Mouse (Mus musculus): ENCODE data around the gene Gpsm1. TPM values are rescaled to one million over a fixed set of nuclear protein-coding genes. Genes with fewer than 3 reads are reported as not detected.

Gene Gpsm1
- polyA plus RNA-seq, 1 experiment from 2014 or later, result 74.1 TPM

DNA sequence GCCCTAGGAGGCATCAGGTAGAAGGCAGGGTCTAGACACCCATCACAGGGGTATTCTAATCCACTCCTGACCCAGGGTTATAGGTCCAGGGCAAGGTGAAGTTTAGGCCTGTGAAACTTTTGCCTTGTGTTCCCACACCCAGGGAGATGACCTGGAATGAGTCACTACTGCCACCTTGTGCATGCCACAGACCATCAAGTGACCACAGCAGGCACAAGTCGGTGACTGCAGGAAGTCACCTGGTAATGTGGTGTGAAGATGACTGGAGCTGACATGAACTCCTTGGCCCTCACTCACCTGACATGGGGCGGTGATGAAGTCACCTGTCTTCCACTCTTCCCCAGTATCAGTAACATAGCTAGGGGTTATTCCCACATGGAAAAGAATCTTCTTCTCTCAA lies 2.5 kb upstream of the Gpsm1 start:
- Histone ChIP-seq H3K27ac (no peak overlapping the region), H3K4me2 (no peak overlapping the region), H3K9ac (replicated peaks) (no peak overlapping the region), H3K36me3 (no peaks in the 10 kb centered on the region), H3K4me1 (replicated peaks) (peaks cover 68% of the 10 kb centered on the region), H3K9me3 (no peaks in the 10 kb centered on the region), H3K27me3 (no peaks in the 10 kb centered on the region), H3K4me3 (replicated peaks) (no peak overlapping the region)
- ATAC-seq (ENCODE audit: insufficient number of reproducible peaks, insufficient read depth, low FRiP score, low TSS enrichment, low read depth), result no peak
- WGBS, result 58% methylated on average over 2 of the region's 2 CpGs

- H3K4me3 ChIP-seq (replicated peaks), result no peak overlapping the region
- no peak overlapping the region for H3K4me2 ChIP-seq
- 93% methylated on average over 1 of the region's 1 CpGs for WGBS
- H3K4me1 ChIP-seq (replicated peaks), result peaks cover 73% of the 10 kb centered on the region
- no peaks in the 10 kb centered on the region for H3K9me3 ChIP-seq
- no peaks in the 10 kb centered on the region for H3K27me3 ChIP-seq
- peak overlapping the region; percentile 97 for H3K27ac ChIP-seq
- no peak for ATAC-seq (ENCODE audit: insufficient number of reproducible peaks, insufficient read depth, low FRiP score, low TSS enrichment, low read depth)
- H3K36me3 ChIP-seq, result peaks cover 5% of the 10 kb centered on the region; the same call in 1 of the 2 replicates
- H3K9ac ChIP-seq (replicated peaks), result no peak overlapping the region
These were observed 1.9 kb upstream of the Gpsm1 start for GRCm38 (mm10) chr2:26313394-26313793.

GRCm38 (mm10) chr2:26314281-26315071 lies 839 bp upstream of the Gpsm1 start:
- Histone ChIP-seq H3K9ac (replicated peaks) (peak overlapping the region; percentile 93), H3K4me3 (replicated peaks) (peak overlapping the region; percentile 89), H3K27me3 (no peaks in the 10 kb centered on the region), H3K9me3 (no peaks in the 10 kb centered on the region), H3K36me3 (peaks cover 14% of the 10 kb centered on the region; the same call in 1 of the 2 replicates), H3K4me2 (peak overlapping the region; percentile 90), H3K27ac (peak overlapping the region; percentile 97), H3K4me1 (replicated peaks) (peaks cover 72% of the 10 kb centered on the region)
- ATAC-seq (ENCODE audit: insufficient number of reproducible peaks, insufficient read depth, low FRiP score, low TSS enrichment, low read depth), result peak; percentile 10; the same call in 1 of the 2 replicates
- WGBS, result 27% methylated on average over 13 of the region's 13 CpGs

GRCm38 (mm10) chr2:26315925-26316311 lies 603 bp downstream of the Gpsm1 start:
- Histone ChIP-seq H3K9me3 (no peaks in the 10 kb centered on the region), H3K4me1 (replicated peaks) (peaks cover 64% of the 10 kb centered on the region), H3K4me3 (replicated peaks) (peak overlapping the region; percentile 89), H3K36me3 (peaks cover 24% of the 10 kb centered on the region; the same call in 1 of the 2 replicates), H3K9ac (replicated peaks) (peak overlapping the region; percentile 93), H3K27ac (peak overlapping the region; percentile 97), H3K27me3 (no peaks in the 10 kb centered on the region), H3K4me2 (peak overlapping the region; percentile 90)
- ATAC-seq (ENCODE audit: insufficient number of reproducible peaks, insufficient read depth, low FRiP score, low TSS enrichment, low read depth), result peak; percentile 39; the same call in 1 of the 2 replicates
- 0% methylated on average over 11 of the region's 11 CpGs for WGBS

DNA sequence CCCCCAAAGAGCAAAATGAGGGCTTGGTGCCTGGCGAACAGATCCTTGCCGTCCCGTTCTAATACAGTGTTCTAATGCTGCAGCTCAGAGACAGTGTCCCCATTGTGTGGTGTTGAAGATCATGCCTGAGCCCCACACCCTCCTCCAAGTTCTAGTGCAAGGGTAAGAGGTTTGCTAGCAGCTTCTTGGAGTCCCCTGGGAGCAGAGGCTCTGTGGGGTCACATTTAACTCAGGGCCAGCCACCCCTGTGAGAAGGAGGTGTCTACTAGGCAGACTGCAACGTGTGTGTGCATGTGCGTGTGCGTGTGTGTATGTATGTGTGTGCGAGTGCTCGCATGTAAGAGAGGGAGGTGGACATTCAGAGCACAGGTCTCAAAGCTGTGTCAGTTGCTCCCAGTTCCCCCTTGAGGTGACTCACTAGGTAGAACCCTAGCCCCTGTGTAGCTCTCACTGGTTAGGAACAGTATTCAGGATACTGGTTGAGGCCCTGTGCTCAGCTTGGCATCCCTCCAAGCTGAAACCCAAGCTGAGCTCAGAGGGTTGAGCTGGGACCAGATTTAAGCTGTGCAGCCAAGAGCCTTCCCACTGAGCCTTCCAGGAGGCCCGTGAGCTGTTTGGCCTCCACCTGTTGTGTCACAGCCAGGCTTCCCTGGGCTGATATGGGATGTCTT lies 1.4 kb downstream of the Gpsm1 start:
- Histone ChIP-seq H3K4me3 (replicated peaks) (peak overlapping the region; percentile 89), H3K36me3 (peaks cover 26% of the 10 kb centered on the region; the same call in 1 of the 2 replicates), H3K27me3 (no peaks in the 10 kb centered on the region), H3K9ac (replicated peaks) (peak overlapping the region; percentile 93), H3K27ac (peak overlapping the region; percentile 97), H3K4me1 (replicated peaks) (peaks cover 64% of the 10 kb centered on the region), H3K4me2 (peak overlapping the region; percentile 90), H3K9me3 (no peaks in the 10 kb centered on the region)
- WGBS, result 61% methylated on average over 9 of the region's 9 CpGs
- ATAC-seq (ENCODE audit: insufficient number of reproducible peaks, insufficient read depth, low FRiP score, low TSS enrichment, low read depth), result peak; percentile 22; the same call in 1 of the 2 replicates

DNA sequence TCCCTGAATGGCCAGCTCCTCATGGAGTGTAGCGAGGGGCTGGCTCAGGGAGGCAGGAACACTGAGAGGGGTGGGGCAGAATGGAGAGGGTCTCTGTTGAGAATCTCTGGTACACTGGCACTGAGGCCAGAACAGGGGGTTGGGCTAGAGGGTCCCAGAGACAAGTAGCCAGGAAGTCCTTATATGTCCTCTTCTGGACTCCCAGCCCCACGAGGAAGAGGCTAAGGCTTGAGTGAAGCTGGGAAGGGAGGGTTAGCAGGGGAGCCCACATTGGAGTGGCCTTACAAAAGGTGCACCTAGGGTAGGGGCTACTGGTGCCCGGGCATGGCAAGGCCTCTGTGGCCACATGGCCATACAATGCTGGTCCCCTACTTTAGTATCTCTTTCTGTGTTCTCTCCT lies 2.1 kb downstream of the Gpsm1 start:
- peaks cover 33% of the 10 kb centered on the region for H3K36me3 ChIP-seq

GRCm38 (mm10) chr2:26317991-26318672 lies 2.8 kb downstream of the Gpsm1 start:
- Histone ChIP-seq H3K27ac (no peak overlapping the region), H3K9ac (replicated peaks) (no peak overlapping the region), H3K9me3 (no peaks in the 10 kb centered on the region), H3K36me3 (peaks cover 40% of the 10 kb centered on the region), H3K4me2 (peak overlapping the region; percentile 90), H3K4me1 (replicated peaks) (peaks cover 55% of the 10 kb centered on the region), H3K27me3 (no peaks in the 10 kb centered on the region), H3K4me3 (replicated peaks) (no peak overlapping the region)
- 85% methylated on average over 3 of the region's 3 CpGs for WGBS
- ATAC-seq (ENCODE audit: insufficient number of reproducible peaks, insufficient read depth, low FRiP score, low TSS enrichment, low read depth), result no peak

More for the DNA sequence above, 2.1 kb downstream of the Gpsm1 start:
- peak overlapping the region; percentile 93 for H3K9ac ChIP-seq (replicated peaks)
- H3K27ac ChIP-seq, result peak overlapping the region; percentile 97
- 68% methylated on average over 3 of the region's 3 CpGs for WGBS
- no peaks in the 10 kb centered on the region for H3K9me3 ChIP-seq
- H3K4me1 ChIP-seq (replicated peaks), result peaks cover 61% of the 10 kb centered on the region
- H3K27me3 ChIP-seq, result no peaks in the 10 kb centered on the region
- no peak for ATAC-seq (ENCODE audit: insufficient number of reproducible peaks, insufficient read depth, low FRiP score, low TSS enrichment, low read depth)
- H3K4me3 ChIP-seq (replicated peaks), result peak overlapping the region; percentile 89
- H3K4me2 ChIP-seq, result peak overlapping the region; percentile 90

GRCm38 (mm10) chr2:26319109-26319508 lies 3.8 kb downstream of the Gpsm1 start:
- Histone ChIP-seq H3K27ac (no peak overlapping the region), H3K27me3 (no peaks in the 10 kb centered on the region), H3K4me2 (no peak overlapping the region), H3K36me3 (peaks cover 50% of the 10 kb centered on the region), H3K9ac (replicated peaks) (no peak overlapping the region), H3K4me1 (replicated peaks) (peaks cover 47% of the 10 kb centered on the region), H3K4me3 (replicated peaks) (no peak overlapping the region), H3K9me3 (no peaks in the 10 kb centered on the region)
- 94% methylated on average over 9 of the region's 9 CpGs for WGBS
- ATAC-seq (ENCODE audit: insufficient number of reproducible peaks, insufficient read depth, low FRiP score, low TSS enrichment, low read depth), result no peak

DNA sequence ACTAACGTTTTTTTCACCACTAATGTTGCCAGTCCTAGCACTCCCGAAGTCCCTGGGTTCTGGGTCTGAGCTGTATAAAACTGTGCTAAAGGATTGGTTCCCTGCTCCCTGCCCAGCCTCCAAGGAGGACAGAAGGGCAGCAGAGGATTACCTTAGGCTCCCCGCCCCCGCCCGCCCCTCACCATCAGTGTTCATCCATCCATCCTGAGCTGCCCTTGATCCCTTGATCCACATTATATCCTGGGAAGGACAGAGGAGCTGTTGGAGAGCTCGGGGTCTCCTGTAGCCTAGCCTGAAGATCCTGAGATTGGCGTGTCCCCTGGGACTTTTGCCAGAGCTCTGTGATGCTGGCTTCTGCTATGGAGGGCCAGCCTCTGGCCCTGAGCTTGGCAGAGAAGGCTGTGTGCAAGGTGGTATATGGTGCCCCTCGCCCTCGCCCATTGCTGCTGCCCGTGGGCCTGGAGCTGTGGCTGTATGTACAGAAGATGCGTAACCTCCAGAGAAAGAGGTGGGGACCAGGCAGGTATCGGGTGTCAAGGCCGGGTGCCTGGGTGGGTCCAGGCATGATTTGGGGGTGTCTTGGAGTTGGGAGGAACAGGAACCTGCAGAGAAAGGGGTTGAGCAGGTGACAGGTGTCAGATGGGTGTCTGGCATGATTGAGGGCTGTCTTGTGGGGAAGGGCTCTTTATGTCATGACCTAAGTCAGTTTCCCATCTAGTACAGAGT lies 4.4 kb downstream of the Gpsm1 start:
- Histone ChIP-seq H3K36me3 (peaks cover 56% of the 10 kb centered on the region), H3K9ac (replicated peaks) (no peak overlapping the region), H3K4me2 (no peak overlapping the region), H3K4me1 (replicated peaks) (peaks cover 41% of the 10 kb centered on the region), H3K4me3 (replicated peaks) (no peak overlapping the region), H3K9me3 (no peaks in the 10 kb centered on the region), H3K27me3 (no peaks in the 10 kb centered on the region), H3K27ac (no peak overlapping the region)
- no peak for ATAC-seq (ENCODE audit: insufficient number of reproducible peaks, insufficient read depth, low FRiP score, low TSS enrichment, low read depth)
- WGBS, result 91% methylated on average over 13 of the region's 13 CpGs

DNA sequence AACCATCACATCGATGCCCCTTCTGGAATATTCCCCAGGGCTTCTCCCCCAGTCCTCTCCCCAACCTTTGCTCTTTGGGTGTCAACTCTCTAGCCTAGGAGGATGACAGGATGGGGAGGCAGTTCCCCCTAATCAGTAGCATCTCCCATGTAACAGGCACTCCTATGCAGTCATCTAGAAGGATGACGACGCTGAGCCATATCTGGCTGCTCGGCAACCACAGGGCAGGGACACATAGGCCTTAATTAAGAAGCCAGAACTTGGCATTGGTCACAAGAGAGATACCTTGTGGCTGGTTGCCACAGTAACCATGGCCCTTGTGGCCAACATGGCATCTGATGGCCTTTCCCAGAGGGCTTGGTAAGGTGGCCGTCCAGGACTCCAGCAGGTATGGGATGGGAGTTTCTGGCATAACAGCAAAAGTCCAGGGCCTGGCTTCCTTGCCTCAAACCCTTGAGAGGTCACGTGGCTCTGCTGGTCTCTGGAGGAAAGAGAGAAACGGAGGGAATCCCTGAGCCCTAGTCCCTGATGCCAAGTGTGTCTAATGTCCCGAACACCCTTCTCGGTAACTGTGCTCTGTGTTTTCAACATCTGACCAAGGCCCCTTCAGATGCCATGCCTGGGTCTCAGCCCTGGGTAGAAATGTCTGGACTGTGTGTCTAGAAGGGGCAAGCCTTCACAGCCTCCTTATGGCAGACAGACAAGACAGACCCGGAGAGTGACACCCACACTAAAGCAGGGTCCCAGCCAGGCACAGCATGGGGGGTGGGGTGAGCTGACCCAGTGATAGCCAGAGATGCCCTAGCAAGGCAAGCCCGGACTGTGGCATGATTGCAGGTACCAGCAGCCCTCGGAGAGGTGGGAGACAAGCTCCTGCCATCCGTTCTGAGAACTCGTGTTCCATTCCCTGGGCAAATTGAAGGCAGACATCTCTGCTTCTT lies 5.2 kb downstream of the Gpsm1 start:
- peaks cover 64% of the 10 kb centered on the region for H3K36me3 ChIP-seq
- H3K4me3 ChIP-seq (replicated peaks), result no peak overlapping the region
- no peak overlapping the region for H3K9ac ChIP-seq (replicated peaks)
- no peaks in the 10 kb centered on the region for H3K27me3 ChIP-seq
- H3K9me3 ChIP-seq, result no peaks in the 10 kb centered on the region
- WGBS, result 92% methylated on average over 14 of the region's 14 CpGs
- no peak for ATAC-seq (ENCODE audit: insufficient number of reproducible peaks, insufficient read depth, low FRiP score, low TSS enrichment, low read depth)
- H3K4me2 ChIP-seq, result no peak overlapping the region
- H3K4me1 ChIP-seq (replicated peaks), result peaks cover 34% of the 10 kb centered on the region
- H3K27ac ChIP-seq, result no peak overlapping the region

Measured in limb, embryonic 12.5 days (tissue).